Mouse (Mus musculus) kidney, adult 2 months (tissue): ENCODE results near the gene Daxx. TPM values are rescaled to one million over a fixed set of nuclear protein-coding genes. Genes with fewer than 3 reads are reported as not detected.

ENCODE experiments used
- DNase-seq: peaks from one replicate; pipeline ENCODE4 v3.0.0; 2021
- H3K27ac ChIP-seq: fragments of 200-500 bp; 2 replicates; pipeline ENCODE4 v1.5.1; 2012; ENCODE audit warnings: low read depth, low read length, control low read depth, inconsistent platforms; ENCODE audit not compliant: insufficient read depth
- H3K27me3 ChIP-seq: fragments of 200-500 bp; replicated peaks from 2 replicates; pipeline ENCODE4 v1.6.1; 2012; ENCODE audit warnings: mild to moderate bottlenecking, moderate library complexity, low read length, inconsistent platforms; ENCODE audit not compliant: control insufficient read depth, insufficient read depth
- H3K36me3 ChIP-seq: fragments of 200-500 bp; 2 replicates; pipeline ENCODE4 v1.6.1; 2012; ENCODE audit warnings: mild to moderate bottlenecking, moderate library complexity, low read length, inconsistent platforms; ENCODE audit not compliant: control insufficient read depth, insufficient read depth
- H3K4me1 ChIP-seq: fragments of 200-500 bp; 2 replicates; pipeline ENCODE4 v1.6.1; 2011; ENCODE audit warnings: low read length; ENCODE audit not compliant: control insufficient read depth, insufficient read depth
- H3K4me3 ChIP-seq: fragments of 200-500 bp; 2 replicates; pipeline ENCODE4 v1.5.1; 2011; ENCODE audit warnings: mild to moderate bottlenecking, low read depth, low read length, control low read depth; ENCODE audit not compliant: insufficient read depth
- CTCF ChIP-seq: fragments of 200-500 bp; conservative IDR thresholded peaks from 2 replicates; pipeline ENCODE4 v1.5.1; 2011; ENCODE audit warnings: low read depth, mild to moderate bottlenecking, control low read depth, low read length, moderate library complexity, mixed read lengths; ENCODE audit not compliant: insufficient read depth, insufficient read length
- POLR2A ChIP-seq: fragments of 200-500 bp; IDR thresholded peaks from one replicate; pipeline ENCODE4 v1.6.1; 2011; ENCODE audit warnings: low read depth, low read length, control low read depth
- WGBS: fragments of 180-500 bp; shearing (Covaris S2); methylation state at CpG from one replicate; pipeline ENCODE4 v1.1.7; 2018; 5-methylcytosine and 5-hydroxymethylcytosine counted together
- polyA plus RNA-seq: library from polyadenylated mRNA; depleted of rRNA; stranded (reverse); fragments of >200 nt; gene quantifications from 2 replicates; pipeline ENCODE4 v1.2.3, GENCODE M21; 2012

The Daxx gene
- polyA plus RNA-seq, 1 experiment, result 35.0 TPM

DNA sequence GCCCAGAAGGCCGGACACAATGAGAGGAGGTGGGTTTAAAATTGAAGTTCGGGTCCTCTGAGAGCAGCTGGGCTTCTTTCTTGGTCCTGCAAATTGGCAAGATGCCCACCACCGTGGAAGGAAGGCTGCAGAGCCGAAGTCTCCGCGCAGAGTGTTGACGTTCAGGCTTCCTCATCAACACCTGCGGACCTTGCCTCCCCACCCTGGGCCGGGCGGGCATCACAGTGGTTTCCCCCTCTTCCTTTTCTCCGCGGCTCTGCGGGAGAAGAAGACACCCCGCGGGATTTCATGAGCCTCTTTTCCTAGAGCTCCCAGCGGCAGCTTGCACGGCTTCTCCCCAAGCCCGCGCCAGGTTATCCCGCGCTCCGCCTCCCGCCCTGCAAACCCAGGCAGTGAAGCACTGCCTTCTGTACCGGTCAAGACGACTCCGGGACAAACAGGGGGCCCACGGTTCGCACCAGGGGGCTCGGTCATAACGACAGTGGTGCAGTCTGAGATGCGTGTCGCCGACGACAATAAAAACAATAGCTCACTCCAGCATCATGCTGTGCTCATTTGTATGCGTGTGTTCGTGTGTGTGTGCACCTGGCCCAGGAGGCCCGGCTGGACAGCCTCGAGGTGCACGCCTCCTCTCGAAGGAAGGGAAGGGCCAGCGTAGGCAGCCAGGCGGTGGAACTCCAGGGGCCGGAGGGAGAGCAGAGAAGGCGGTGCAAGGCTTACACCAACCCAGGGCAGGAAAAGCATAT lies 710 bp upstream of the Daxx start:
- no peak for TF ChIP-seq CTCF
- no peak for TF ChIP-seq POLR2A
- H3K4me1 ChIP-seq, result peaks cover 4% of the 10 kb centered on the region; the same call in 1 of the 2 replicates
- no peaks in the 10 kb centered on the region; the same call in 1 of the 2 replicates for H3K36me3 ChIP-seq
- peak overlapping the region; percentile 66 for H3K4me3 ChIP-seq
- peak; percentile 62 for DNase-seq
- H3K27ac ChIP-seq, result peak overlapping the region; percentile 71
- no peaks in the 10 kb centered on the region for H3K27me3 ChIP-seq
- under 1% methylated on average over 44 of the region's 44 CpGs for WGBS

DNA sequence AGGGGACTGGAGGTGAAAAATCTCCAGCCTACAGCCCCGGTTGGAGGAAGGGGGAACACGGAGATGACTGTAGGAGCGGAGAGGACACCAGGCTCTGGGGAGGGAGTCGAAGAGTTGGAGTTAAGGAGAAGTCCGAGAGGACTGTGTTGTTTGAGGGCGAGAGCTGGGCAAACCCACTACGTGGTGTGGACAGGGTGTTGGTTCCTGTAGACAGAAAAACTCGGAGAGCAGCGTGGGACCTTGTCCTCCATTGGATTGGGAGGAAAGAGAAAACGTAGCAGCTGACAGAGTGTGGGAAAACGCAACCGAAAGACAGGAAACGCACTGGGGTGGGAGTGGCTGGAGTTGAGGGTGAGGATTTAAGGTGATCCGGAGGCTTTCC lies 646 bp downstream of the Daxx start:
- WGBS, result 2% methylated on average over 14 of the region's 14 CpGs
- DNase-seq, result peak; percentile 69
- Histone ChIP-seq H3K4me1 (peaks cover 4% of the 10 kb centered on the region; the same call in 1 of the 2 replicates), H3K36me3 (no peaks in the 10 kb centered on the region; the same call in 1 of the 2 replicates), H3K27me3 (no peaks in the 10 kb centered on the region), H3K27ac (peak overlapping the region; percentile 78), H3K4me3 (peak overlapping the region; percentile 70)
- TF ChIP-seq CTCF (no peak), POLR2A (no peak)

DNA sequence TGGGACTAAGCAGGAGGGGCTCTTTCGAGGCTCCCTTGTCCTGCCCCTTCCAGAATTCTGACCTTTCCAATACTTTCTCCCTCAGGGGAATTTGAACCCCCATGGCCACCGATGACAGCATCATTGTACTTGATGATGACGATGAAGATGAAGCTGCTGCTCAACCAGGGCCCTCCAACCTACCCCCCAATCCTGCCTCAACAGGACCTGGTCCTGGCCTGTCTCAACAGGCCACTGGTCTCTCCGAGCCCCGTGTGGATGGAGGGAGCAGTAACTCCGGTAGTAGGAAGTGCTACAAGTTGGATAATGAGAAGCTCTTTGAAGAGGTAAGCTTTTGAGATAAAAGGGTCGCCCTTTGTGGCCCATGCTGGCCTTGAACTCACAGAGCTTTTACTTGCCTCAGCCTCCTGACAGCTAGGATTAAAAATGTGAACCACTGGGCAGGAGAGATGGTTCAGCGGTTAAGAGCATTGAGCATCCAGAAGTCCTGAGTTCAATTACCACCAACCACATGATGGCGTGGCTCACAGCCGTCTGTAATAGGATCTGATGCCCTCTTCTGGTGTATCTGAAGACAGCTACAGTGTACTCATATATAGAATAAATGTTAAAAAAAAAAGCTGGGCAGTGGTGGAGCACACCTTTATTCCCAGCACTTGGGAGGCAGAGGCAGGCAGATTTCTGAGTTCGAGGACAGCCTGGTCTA lies 1.3 kb downstream of the Daxx start:
- Histone ChIP-seq H3K27ac (no peak overlapping the region), H3K27me3 (no peaks in the 10 kb centered on the region), H3K4me3 (peak overlapping the region; percentile 70), H3K36me3 (no peaks in the 10 kb centered on the region; the same call in 1 of the 2 replicates), H3K4me1 (peaks cover 6% of the 10 kb centered on the region; the same call in 1 of the 2 replicates)
- TF ChIP-seq CTCF (no peak), POLR2A (no peak)
- 38% methylated on average over 11 of the region's 11 CpGs for WGBS
- DNase-seq, result no peak

DNA sequence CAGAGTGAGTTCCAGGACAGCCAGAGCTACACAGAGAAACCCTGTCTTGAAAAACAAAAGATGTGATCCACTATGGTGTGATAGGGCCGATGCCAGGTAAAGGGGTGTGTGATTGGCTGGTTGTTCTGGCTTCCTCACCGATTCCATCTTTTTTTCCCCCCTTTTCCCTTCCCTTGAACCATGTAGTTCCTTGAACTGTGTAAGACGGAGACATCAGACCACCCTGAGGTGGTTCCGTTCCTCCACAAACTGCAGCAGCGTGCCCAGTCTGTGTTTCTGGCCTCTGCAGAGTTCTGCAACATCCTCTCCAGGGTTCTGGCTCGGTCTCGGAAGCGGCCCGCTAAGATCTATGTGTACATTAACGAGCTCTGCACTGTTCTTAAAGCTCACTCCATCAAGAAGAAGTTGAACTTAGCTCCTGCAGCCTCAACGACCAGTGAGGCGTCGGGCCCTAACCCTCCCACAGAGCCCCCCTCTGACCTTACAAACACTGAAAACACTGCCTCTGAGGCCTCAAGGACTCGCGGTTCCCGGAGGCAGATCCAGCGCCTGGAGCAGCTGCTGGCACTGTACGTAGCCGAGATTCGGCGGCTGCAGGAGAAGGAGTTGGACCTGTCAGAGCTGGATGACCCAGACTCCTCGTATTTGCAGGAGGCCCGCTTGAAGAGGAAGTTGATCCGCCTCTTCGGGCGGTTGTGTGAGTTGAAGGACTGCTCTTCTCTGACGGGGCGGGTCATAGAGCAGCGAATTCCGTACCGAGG lies 2.0 kb downstream of the Daxx start:
- WGBS, result 59% methylated on average over 31 of the region's 31 CpGs
- TF ChIP-seq CTCF (no peak), POLR2A (no peak)
- no peak for DNase-seq
- H3K4me3 ChIP-seq, result no peak overlapping the region
- H3K36me3 ChIP-seq, result no peaks in the 10 kb centered on the region; the same call in 1 of the 2 replicates
- H3K4me1 ChIP-seq, result peaks cover 7% of the 10 kb centered on the region; the same call in 1 of the 2 replicates
- H3K27ac ChIP-seq, result no peak overlapping the region
- no peaks in the 10 kb centered on the region for H3K27me3 ChIP-seq

DNA sequence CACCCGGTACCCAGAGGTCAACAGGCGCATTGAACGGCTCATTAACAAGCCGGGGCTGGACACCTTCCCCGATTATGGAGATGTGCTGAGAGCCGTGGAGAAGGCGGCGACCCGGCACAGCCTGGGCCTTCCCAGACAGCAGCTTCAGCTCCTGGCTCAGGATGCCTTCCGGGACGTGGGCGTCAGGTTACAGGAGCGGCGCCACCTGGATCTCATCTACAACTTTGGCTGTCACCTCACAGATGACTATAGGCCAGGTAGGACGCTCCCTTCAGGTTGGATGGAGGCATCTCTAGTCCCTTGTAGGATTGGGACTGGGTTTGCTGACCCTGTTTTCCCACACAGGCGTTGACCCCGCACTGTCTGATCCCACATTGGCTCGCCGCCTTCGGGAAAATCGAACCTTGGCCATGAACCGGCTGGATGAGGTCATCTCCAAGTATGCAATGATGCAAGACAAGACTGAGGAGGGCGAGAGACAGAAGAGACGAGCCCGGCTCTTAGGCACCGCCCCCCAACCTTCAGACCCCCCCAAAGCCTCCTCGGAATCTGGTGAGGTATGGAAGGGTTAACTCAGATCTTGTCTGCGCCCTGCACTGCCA lies 2.7 kb downstream of the Daxx start:
- H3K4me3 ChIP-seq, result no peak overlapping the region
- no peak overlapping the region for H3K27ac ChIP-seq
- H3K36me3 ChIP-seq, result no peaks in the 10 kb centered on the region; the same call in 1 of the 2 replicates
- WGBS, result 57% methylated on average over 28 of the region's 28 CpGs
- H3K4me1 ChIP-seq, result peaks cover 7% of the 10 kb centered on the region; the same call in 1 of the 2 replicates
- H3K27me3 ChIP-seq, result no peaks in the 10 kb centered on the region
- DNase-seq, result peak; percentile 55
- TF ChIP-seq POLR2A, result no peak

DNA sequence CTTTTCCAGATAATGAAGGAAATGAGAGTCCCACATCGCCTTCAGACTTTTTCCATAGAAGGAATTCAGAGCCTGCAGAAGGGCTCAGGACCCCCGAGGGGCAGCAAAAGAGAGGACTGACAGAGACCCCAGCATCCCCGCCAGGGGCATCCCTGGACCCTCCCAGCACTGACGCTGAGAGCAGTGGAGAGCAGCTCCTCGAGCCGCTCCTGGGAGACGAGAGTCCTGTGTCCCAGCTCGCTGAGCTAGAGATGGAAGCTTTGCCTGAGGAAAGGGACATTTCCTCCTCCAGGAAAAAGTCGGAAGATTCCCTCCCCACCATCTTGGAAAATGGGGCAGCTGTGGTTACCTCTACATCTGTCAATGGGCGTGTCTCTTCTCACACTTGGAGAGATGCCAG lies 4.0 kb downstream of the Daxx start:
- H3K4me3 ChIP-seq, result no peak overlapping the region
- no peak for DNase-seq
- 91% methylated on average over 10 of the region's 10 CpGs for WGBS
- peaks cover 7% of the 10 kb centered on the region; the same call in 1 of the 2 replicates for H3K4me1 ChIP-seq
- H3K27ac ChIP-seq, result no peak overlapping the region
- no peaks in the 10 kb centered on the region for H3K27me3 ChIP-seq
- TF ChIP-seq CTCF (no peak), POLR2A (no peak)
- no peaks in the 10 kb centered on the region; the same call in 1 of the 2 replicates for H3K36me3 ChIP-seq
